Mouse (Mus musculus): ENCODE results near the gene Trim12c.
A peak's percentile ranks its signal among the peaks of the same experiment; 100 is the strongest.
"Not testable (repeated sequence)": the region's sequence is repeated elsewhere in the genome, so short reads cannot be mapped to it uniquely, and the experiment has no call there.

The Trim12c gene

DNA sequence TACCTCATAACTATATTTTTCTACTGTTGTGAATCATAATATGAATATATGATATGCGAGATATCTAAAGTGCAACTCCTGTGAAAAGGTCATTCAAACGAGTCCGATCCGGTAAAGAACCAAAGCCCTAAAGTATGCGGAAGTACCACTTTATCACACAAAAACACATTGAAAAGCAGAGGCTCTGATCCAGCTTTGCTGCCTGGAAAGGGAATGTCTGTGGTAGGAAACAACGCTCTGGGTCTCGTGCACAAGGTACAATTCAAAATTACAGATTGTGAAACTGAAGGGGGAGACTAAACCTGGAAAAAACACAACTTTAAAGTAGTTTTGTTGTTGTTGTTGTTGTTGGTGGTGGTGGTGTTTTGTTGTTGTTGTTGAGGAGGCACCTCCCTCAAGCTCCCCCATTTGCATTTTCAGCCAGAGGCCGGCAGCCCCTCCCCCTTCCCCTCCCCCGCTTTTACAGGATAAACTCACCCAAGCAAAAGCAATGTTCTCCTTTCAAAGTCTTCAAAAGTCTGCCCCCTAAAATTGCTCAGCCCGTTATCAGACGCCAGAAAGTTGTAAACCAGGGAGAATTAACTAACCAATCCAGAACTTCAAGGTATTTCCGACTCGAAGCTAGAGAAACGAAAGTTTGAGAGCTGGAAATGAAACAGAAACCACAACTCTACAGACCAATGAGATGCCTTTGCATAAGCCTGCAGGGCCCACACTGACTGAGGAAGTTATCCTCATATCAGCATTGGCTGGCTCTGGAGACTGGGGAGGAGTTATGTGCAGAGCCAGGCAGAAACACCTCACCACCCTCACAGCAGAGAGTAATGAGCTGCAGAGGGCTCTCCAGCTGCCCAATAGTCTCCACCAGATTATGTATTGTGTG, at the start of gene Trim12c:
TSS of gene Trim12c (minus strand) at position 646 of the 883 bp plus-strand sequence.
- DNase-seq (ENCODE audit: low spot score), result peak; percentile 13

- DNase-seq (ENCODE audit: low spot score), result no peak
Measured at GRCm38 (mm10) chr7:104401140-104401539, 48.0 kb upstream of the Trim12c start.

DNA sequence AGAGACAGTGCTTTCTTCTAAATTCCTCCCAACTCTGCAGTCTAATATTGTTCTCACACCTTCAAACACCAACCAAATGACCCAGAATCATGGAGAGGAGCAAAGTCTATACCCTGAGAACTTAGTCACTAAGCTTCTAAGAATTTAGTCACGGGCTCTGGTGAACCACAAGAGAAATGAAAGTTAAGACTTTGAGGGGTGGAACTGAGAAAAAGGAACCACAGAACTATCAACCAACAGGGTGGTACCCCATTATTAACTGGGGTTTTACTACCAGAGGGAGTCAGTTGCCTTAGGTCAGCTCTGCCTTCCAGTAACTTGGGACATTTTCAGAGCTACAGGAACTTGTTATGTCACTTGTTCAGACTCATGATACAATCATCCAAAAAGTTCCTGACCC, 47.5 kb upstream of the Trim12c start, which contains the start of gene Trim30c:
TSS of gene Trim30c (minus strand) at position 140 of the 400 bp plus-strand sequence.
- DNase-seq (ENCODE audit: low spot score), result no peak

DNA sequence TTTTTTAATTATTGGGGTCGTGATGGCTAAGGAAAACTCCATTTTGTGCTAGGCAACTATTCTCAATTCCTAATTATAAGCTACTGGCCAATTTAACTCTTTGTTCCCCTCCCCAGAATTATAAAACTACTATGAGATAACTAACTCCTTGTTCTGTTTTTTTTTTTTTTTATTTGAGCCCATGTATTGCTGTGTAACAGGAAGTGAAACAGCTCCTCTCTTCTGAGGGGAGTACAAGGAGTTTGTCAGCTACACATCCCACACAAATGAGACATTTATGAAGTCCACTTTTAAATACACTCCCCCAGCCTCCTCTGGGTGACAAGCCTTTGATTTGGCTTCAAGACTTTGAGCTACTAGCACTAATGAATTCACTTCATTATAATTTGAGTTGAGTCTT, 45.3 kb upstream of the Trim12c start:
- DNase-seq (ENCODE audit: low spot score), result no peak

DNA sequence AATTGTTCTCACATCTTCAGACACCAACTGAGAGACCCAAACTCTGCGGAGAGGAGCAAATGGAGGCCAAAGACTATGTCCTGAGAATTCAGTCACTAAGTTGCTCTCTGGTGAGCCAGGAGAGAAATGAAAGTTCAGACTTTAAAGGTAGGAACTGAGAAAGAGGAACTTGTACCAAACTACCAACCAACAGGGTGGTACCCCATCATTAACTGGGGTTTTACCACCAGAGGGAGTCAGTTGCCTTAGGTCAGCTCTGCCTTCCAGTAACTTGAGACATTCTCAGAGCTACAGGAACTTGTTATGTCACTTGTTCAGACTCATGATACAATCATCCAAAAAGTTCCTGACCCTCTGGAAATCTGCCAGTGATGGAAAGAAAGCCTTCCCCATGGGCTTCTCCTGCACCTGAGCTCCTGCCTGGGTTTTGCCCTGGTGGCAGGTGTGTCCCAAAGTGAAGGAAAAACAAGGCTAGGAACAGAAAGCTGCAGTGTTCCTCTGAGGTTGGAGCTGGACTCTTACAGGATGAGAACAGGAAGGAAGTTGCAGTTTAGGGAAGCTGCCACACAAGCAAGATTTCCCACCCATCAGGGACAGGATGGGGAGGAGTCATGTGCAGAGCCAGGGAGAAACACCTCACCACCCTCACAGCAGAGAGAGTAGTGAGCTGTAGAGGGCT, 16.7 kb upstream of the Trim12c start, which contains the start of gene Trim30b:
TSS of gene Trim30b (minus strand) at position 149 of the 679 bp plus-strand sequence.
- no peak for DNase-seq (ENCODE audit: low spot score)

- no peak for DNase-seq (ENCODE audit: low spot score)
Measured at GRCm38 (mm10) chr7:104366339-104366738, 13.2 kb upstream of the Trim12c start.

- DNase-seq (ENCODE audit: low spot score), result no peak
Measured at GRCm38 (mm10) chr7:104353600-104353967, 422 bp upstream of the Trim12c start.

- DNase-seq (ENCODE audit: low spot score), result not testable (repeated sequence)
Measured at GRCm38 (mm10) chr7:104348043-104348442, 5.1 kb downstream of the Trim12c start.

GRCm38 (mm10) chr7:104340744-104341143, 12.4 kb downstream of the Trim12c start:
- not testable (repeated sequence) for DNase-seq (ENCODE audit: low spot score)

GRCm38 (mm10) chr7:104335547-104335946, 17.6 kb downstream of the Trim12c start:
- DNase-seq (ENCODE audit: low spot score), result not testable (repeated sequence)

DNA sequence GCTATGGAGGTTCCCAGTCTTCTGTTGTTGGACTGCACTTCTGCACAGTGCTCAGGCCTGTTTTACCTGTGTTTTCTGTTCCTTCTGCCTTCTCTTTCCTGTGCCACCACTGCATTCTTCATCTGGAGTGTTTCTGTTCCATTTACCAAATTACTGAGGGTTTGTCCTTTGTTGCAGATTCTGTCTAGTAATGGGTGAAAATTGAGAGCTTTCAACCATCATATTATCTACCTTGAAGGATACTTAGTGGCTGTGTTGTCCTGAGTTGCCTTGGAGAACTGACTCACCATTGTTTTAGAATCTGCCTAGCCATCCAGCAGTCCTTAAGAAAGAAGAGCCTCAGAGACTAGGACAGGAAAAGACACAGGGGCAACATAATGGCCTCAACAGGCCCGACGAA, 24.0 kb downstream of the Trim12c start, which contains the start of gene Trim34b:
TSS of gene Trim34b (plus strand) at position 301 of the 400 bp plus-strand sequence.
- not testable (repeated sequence) for DNase-seq (ENCODE audit: low spot score)

GRCm38 (mm10) chr7:104322028-104322427, 31.1 kb downstream of the Trim12c start:
- no peak for DNase-seq (ENCODE audit: low spot score)

DNA sequence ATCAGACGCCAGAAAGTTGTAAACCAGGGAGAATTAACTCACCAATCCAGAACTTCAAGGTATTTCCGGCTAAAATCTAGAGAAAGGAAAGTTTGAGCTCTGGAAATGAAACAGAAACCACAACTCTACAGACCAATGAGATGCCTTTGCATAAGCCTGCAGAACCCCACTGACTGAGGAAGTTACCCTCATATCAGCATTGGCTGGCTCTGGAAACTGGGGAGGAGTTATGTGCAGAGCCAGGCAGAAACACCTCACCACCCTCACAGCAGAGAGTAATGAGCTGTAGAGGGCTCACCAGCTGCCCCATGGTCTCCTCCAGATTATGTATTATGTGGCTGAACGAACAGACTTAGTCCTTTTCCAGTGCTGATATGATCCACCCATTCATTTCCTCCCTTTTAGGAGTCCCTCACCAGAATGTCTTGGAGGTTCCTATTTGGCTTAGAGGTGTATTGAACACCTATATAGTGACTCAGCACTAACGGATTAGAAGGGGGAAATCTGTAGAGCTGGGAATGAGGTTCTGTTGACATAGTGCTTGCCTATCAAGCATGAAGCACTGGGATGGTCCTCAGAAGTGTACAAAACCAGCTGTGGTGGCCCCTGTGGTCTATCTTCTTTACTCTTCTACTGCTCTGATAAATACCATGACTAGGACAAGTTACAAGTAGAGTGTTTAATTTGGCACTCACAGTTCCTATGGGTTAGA, 37.6 kb downstream of the Trim12c start, which contains the start of gene Trim12a:
TSS of gene Trim12a (minus strand) at position 98 of the 712 bp plus-strand sequence.
- DNase-seq (ENCODE audit: low spot score), result not testable (repeated sequence)

DNA sequence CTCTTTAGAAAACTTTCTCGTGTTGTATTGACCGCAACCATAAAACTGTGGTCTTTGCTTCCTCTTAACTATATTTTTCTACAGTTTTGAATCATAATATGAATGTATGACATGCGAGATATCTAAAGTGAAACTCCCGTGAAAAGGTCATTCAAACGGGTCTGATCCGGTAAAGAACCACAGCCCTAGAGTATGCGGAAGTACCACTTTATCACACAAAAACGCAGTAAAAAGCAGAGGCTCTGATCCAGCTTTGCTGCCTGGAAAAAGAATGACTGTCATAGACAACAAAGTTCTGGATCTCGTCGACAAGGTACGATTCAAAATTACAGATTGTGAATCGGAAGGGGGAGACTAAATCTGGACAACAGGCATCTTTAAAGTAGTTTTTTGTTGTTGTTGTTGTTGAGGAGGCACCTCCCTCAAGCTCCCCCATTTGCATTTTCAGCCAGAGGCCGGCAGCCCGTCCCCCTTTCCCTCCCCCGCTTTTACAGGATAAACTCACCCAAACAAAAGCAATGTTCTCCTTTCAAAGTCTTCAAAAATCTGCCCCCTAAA, 38.3 kb downstream of the Trim12c start:
- DNase-seq (ENCODE audit: low spot score), result no peak

GRCm38 (mm10) chr7:104291638-104292400, 61.3 kb downstream of the Trim12c start:
- no peak for DNase-seq (ENCODE audit: low spot score)

DNA sequence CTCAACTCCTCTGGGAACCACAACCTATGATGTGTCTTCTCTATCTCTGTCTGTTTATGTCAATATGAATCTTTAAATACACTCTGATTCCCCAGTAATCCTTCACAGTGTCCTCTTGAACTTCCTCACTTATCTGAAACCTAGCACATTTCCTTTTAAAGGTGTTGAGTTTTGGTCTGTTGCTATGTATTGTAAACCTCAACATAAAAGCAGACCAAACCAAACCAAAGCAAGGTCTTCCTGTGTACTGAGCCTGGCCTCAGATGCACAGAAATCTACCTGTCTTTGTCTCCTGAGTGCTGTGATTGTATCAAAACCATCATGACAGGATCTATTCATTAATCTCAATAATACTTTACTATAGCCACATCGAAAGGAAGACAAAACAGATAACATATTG, 62.5 kb downstream of the Trim12c start:
- DNase-seq (ENCODE audit: low spot score), result no peak

Measured in layer of hippocampus, adult 9-10 months (tissue).